Mouse (Mus musculus) cerebellum, postnatal 10 days (tissue): ENCODE results near the gene Ank3.

Experiments used
- DNase-seq, 2 experiments: peaks; one replicate each; pipeline ENCODE4 v3.0.0; 2021; ENCODE audit warnings: mixed read lengths in 2 of 2

The Ank3 gene

DNA sequence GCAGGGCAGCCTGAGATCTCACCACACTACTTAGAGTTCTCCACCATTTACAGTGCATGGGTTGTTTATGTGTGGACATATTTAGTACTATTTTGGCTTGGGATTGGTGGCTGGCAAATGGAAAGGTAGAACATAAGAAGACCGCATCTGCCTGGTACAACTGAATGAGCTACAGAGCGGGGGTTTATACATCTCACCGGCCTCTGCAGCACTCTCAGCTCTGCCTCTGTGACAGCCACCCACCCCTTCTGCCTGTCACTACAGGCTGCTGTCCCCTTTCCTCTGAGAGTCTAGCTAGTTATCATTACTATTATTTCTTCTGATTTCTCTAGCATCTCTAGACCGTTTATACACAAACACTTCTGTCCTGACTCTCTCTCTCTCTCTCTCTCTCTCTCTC lies 325.6 kb downstream of the Ank3 start:
- no peak for DNase-seq

- no peak for DNase-seq
Observed at GRCm38 (mm10) chr10:69725078-69725477, 326.5 kb downstream of the Ank3 start.

GRCm38 (mm10) chr10:69726265-69726664 lies 327.7 kb downstream of the Ank3 start:
- DNase-seq = no peak

DNA sequence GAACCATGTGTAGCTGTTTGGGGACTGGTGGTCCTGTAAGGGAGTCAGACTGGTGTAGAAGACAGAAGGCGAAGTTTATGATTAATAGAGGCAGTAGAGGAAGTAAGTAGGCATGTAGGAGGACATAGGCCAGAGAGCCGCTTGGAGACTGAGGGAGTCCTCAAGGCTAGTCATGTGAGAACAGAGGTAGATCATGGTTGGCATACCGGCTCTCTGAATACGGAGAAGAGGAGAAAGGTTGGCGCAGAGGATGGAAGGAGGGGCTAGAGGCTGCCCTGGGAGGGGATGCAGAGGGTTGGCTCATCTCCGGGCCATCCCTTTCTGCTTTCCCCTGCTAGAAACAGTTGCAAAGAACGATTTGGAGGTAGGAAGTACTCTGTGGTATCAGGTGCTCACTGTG lies 328.2 kb downstream of the Ank3 start:
- DNase-seq = peak; percentile 47 to 56

- DNase-seq = peak; percentile 53 to 74
Observed at GRCm38 (mm10) chr10:69728876-69729275, 330.3 kb downstream of the Ank3 start.

DNA sequence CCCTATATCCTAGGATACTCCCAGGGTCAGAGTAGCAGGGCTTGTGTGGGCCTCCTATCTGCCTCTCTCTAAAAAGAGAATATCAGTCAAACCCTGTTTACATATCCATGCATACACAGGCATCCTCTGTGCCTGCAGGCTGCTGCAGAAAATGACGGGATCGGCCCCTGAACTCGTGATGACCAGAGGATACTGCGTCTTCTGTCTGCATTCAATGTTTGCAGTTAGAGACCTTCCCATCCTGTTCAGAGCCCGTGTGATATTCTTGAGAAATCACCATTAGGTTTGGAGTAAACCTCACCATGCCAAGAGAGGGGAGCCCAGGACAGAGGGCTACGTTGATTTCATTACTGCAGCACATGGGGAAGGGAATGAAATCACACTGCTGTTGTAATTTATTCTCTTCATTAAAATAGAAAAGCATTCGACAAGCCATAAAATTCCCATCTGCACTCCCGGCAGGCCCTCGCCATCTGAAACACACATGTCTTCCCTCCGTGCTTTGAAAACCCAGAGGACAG lies 331.8 kb downstream of the Ank3 start:
- DNase-seq = peak; percentile 66 to 67

GRCm38 (mm10) chr10:69731341-69731740 lies 332.8 kb downstream of the Ank3 start:
- no peak for DNase-seq

GRCm38 (mm10) chr10:69731863-69732262 lies 333.3 kb downstream of the Ank3 start:
- peak; percentile 42 to 66 for DNase-seq

- DNase-seq = no peak
Observed at GRCm38 (mm10) chr10:69736241-69736640, 337.7 kb downstream of the Ank3 start.

DNA sequence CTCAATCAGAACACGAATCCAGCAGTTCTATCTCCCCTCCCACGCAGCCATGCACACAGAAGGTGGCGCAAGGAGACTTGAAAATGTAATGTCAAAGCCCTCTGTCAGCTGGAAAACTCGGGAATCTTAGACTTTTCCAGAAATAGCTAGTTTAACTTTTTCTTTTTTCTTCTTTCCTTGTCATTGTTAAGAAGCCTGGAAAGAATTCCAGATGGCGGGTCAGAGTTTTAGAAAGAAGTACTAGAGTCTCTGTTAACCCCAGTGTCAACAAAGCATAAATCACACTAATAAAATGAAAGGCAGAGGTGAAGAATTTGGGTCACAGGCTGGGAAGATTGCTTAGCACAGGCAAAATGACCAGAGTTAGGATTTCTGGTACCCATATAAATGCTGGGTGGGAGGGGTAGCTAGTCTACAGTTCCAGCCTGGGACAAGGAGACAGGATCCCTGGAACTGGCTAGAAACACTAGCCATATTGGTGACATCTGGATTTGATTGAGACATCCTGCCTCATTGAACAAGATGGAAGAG lies 340.2 kb downstream of the Ank3 start:
- DNase-seq = no peak

DNA sequence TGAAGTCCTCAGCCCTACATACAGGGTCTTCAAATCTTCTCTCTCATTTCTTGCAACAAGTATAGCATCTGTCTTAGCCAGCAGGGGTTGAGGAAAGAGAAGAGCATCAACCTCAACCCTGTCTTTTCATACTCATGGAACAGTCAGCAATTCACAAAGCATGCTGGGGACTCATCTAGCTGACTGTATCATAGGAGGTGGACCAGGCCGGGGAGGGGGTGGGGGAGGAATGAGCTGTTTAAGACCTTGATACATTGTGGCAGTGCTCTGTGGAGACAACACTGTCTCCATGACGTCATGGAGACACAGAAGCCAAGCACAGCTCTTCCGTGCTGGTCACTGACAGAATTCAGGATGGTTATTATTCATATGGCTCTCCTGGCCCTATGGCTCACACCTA lies 344.0 kb downstream of the Ank3 start:
- no peak for DNase-seq

GRCm38 (mm10) chr10:69744181-69744580 lies 345.6 kb downstream of the Ank3 start:
- peak; percentile 85 to 90 for DNase-seq

DNA sequence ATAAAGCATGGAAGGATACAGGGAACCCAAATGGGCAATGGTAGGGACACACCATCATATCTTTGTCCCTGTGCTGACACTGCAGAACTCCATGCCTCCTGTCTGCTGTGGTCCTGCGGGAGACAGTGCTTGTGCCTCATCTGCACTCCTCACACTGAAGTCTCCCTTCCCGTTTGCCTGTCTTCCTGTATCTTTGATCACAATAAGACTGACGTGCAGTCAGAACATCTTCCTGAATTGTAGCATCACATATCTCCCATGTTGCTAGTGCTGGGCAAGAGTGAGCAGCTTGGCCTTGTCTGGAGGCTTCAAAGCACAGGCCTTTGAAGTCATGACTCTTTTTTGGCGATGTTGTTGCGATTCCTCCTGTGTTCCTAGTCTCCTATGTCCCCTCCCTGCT lies 346.3 kb downstream of the Ank3 start:
- DNase-seq = no peak

GRCm38 (mm10) chr10:69746322-69746721 lies 347.7 kb downstream of the Ank3 start:
- no peak for DNase-seq

DNA sequence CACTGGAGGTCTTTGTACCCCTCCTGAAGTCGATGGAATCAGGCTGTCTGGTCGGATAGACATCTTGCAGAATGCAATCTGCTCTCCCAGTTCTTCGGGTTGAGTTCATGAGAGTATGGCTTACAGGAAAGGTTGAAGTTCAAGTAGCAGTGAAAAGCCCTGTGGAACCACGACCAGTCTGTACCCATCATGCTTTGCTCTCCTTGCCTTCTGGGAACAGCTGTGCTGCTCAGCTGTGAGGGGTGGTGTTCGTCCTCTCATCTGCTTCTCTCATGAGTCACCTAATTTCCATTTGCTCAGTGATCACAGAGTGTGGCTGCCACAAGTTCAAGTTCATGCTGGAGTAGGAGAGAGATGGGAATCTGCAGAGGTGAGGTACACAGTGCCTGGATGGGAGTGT lies 348.2 kb downstream of the Ank3 start:
- no peak for DNase-seq

DNA sequence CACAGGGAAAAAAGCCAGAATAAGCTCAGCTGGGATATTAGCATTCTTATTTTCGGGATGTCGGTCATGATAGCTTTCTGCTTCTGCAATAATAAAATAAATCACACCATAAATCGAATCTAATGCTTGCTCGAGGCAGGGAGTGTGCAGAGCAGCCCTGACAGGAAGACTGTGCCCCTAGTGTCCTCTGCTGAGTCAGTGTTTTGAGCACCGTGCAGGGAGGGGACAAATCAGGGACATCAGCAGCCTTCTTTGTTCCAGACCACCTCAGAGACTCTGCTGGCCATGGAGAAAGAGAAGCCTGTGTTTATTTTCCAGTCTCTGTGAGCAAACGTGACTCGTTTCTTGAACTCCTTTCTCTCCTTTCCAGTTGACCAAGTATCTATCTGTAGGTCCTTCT lies 352.8 kb downstream of the Ank3 start:
- DNase-seq = peak in 1 of 2 experiments; percentile 28

GRCm38 (mm10) chr10:69753464-69753863 lies 354.9 kb downstream of the Ank3 start:
- DNase-seq = peak in 1 of 2 experiments; percentile 45

DNA sequence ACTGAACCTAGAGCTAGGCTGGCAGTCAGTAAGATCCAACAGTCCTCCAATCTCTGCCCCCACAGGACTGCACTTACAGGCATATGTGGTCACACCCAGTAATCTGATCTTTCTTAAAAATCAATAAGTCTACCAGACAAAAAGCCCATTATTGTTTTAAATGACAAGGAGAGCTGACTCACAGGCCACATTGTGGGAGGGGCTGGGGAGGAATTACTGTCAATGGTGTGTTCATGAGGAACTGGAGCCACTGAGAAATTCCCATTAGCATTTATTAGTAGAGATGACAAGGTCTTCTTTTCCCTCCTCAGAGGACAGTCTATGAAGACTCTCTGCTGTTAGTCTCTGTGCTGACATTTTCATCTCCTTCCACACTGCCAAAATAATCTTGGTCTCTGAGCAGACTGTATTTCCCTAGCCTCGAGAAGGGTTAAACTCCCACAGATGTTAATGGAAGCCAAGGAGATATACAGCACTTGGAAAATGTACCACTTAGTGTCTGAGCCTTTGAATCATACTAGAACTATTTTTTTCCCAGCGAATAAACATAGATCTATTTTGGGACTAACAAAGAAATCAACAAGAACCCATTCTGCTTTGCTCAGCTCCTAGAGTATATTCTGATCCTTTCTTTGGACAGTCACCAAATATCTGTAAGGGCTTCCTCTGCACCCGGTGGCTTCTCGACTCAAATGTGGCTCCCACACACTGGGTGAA lies 358.5 kb downstream of the Ank3 start:
- DNase-seq = no peak

GRCm38 (mm10) chr10:69762977-69763376 lies 364.4 kb downstream of the Ank3 start:
- DNase-seq = no peak

DNA sequence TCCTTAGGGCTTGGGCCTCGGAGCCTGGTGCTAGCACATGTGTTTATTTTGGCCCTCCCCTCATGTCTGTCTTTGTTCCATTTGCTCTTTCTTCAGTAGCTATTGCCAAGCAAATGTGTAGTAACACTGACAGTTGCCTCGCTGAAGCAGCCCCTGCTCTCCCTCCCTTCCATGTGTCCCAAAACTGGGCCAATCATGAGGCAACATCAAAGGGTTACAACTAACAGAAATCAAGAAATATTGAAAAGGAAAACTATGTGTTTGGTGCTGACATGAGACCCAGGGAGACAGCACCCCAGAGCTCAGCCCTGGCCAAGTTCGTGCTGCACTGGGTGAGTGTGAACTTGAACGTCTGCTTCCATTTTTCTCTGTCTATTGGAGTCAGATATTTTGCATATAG lies 365.8 kb downstream of the Ank3 start:
- DNase-seq = no peak

DNA sequence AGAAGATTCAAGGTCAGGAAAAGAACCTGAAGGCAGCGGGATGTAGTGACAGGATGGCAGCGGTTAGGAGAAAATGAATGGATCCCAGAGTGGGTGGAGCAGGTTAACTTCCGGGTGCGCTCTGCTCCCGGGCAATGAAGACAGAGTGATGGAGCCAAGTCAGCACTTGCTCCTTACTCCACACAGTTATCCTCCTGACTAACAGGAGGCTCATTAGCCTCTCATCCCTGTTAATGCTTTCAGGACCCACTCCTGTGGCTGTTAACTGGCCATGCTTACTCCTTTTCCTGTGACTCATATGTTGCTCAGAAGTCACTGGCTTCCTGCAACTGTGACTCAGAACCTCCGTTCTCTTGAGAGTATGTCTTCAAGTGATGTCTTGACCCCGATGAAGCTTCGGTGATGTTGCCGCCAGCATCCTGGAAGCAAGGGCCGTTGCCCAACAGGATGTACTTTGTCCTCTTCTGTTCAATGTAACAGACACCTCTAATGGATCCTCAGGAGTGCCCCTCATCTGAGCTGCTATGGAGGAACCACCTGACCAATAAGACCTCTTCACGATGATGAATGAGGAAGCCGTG lies 378.6 kb downstream of the Ank3 start:
- no peak for DNase-seq

- DNase-seq = no peak
Observed at GRCm38 (mm10) chr10:69777736-69778135, 379.2 kb downstream of the Ank3 start.

DNA sequence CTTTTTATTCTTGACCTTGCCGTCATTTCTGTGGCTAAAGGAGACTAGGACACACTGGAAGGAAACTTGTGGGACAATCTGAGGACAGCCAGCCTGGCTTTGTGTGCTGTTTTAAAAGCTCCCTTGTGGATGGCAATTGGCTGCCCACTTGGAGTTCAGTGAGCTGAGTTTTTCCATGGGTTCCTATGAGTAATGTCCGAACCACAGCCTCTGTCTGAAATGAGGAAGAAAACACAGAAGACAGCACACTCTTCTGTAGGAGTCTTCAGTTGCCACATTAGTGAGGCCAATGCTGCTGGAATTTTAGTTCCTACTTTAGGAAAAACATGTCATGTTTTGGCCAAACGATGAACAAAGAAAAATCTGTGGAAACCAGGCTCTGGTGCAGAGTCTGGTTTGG lies 380.7 kb downstream of the Ank3 start:
- DNase-seq = no peak

GRCm38 (mm10) chr10:69781491-69781890 lies 382.9 kb downstream of the Ank3 start:
- peak; percentile 69 to 73 for DNase-seq
